Mouse (Mus musculus): ENCODE results near the gene Treml2. TPM values are rescaled to one million over a fixed set of nuclear protein-coding genes. Genes with fewer than 3 reads are reported as not detected.
"Not testable (repeated sequence)": the region's sequence is repeated elsewhere in the genome, so short reads cannot be mapped to it uniquely, and the experiment has no call there.

Treml2 gene
- polyA plus RNA-seq, 1 experiment from 2014 or later, result 0.79 TPM

GRCm38 (mm10) chr17:48300199-48300598 lies 901 bp downstream of the Treml2 start:
- H3K36me3 ChIP-seq (ENCODE audit: control insufficient read depth, insufficient read depth, low read length), result no peaks in the 10 kb centered on the region
- H3K4me1 ChIP-seq (ENCODE audit: control insufficient read depth, insufficient read depth, low read length), result no peaks in the 10 kb centered on the region
- H3K9ac ChIP-seq (ENCODE audit: low read depth, low read length), result no peak overlapping the region
- peak overlapping the region; percentile 70 for H3K27ac ChIP-seq (ENCODE audit: low read depth, low read length)
- H3K4me2 ChIP-seq, result peak overlapping the region; percentile 50
- no peaks in the 10 kb centered on the region for H3K9me3 ChIP-seq (replicated peaks; ENCODE audit: control insufficient read depth, low read length)
- WGBS (ENCODE audit: insufficient replicate concordance), result 62% methylated on average over 7 of the region's 7 CpGs
- H3K27me3 ChIP-seq (ENCODE audit: control insufficient read depth, insufficient read depth, low read length), result no peaks in the 10 kb centered on the region
- H3K4me3 ChIP-seq (ENCODE audit: low read depth, low read length), result peak overlapping the region; percentile 21
- no peak; the same call in 1 of the 2 replicates for ATAC-seq (replicated peaks; ENCODE audit: insufficient number of reproducible peaks, low FRiP score, low TSS enrichment)

- H3K27ac ChIP-seq (ENCODE audit: low read depth, low read length), result no peak overlapping the region
- H3K4me3 ChIP-seq (ENCODE audit: low read depth, low read length), result peak overlapping the region; percentile 21
- H3K9ac ChIP-seq (ENCODE audit: low read depth, low read length), result no peak overlapping the region
- peak overlapping the region; percentile 50 for H3K4me2 ChIP-seq
- H3K4me1 ChIP-seq (ENCODE audit: control insufficient read depth, insufficient read depth, low read length), result no peaks in the 10 kb centered on the region
- H3K27me3 ChIP-seq (ENCODE audit: control insufficient read depth, insufficient read depth, low read length), result no peaks in the 10 kb centered on the region
- ATAC-seq (replicated peaks; ENCODE audit: insufficient number of reproducible peaks, low FRiP score, low TSS enrichment), result no peak
- no peaks in the 10 kb centered on the region for H3K9me3 ChIP-seq (replicated peaks; ENCODE audit: control insufficient read depth, low read length)
- no peaks in the 10 kb centered on the region for H3K36me3 ChIP-seq (ENCODE audit: control insufficient read depth, insufficient read depth, low read length)
- 69% methylated on average over 9 of the region's 9 CpGs for WGBS (ENCODE audit: insufficient replicate concordance)
Observed at GRCm38 (mm10) chr17:48300861-48301260, 1.6 kb downstream of the Treml2 start.

DNA sequence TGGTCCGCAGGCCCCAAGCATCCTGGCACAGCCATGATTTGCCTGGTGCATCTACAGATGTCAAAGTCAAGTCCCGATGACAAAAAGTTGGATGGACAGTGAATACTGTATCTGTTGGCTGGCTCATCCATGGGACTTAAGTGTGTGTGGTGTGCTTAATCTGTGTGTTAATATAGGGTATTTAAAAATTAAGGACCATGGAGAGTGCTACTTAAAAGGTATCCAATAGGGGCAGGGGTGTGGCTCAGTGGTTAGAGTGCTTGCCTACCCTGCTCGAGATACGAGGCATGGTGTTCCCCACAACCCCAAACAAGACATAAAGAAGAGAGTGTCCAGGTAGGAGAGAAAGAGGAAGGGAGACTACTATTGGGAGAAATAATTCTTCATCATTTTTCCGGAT lies 2.5 kb downstream of the Treml2 start:
- H3K4me2 ChIP-seq, result peak overlapping the region; percentile 50

GRCm38 (mm10) chr17:48312124-48312523 lies 12.8 kb downstream of the Treml2 start:
- Histone ChIP-seq H3K27ac (ENCODE audit: low read depth, low read length) (no peak overlapping the region), H3K36me3 (ENCODE audit: control insufficient read depth, insufficient read depth, low read length) (no peaks in the 10 kb centered on the region), H3K4me1 (ENCODE audit: control insufficient read depth, insufficient read depth, low read length) (no peaks in the 10 kb centered on the region), H3K9me3 (replicated peaks; ENCODE audit: control insufficient read depth, low read length) (no peaks in the 10 kb centered on the region), H3K27me3 (ENCODE audit: control insufficient read depth, insufficient read depth, low read length) (no peaks in the 10 kb centered on the region), H3K9ac (ENCODE audit: low read depth, low read length) (no peak overlapping the region), H3K4me2 (no peak overlapping the region), H3K4me3 (ENCODE audit: low read depth, low read length) (no peak overlapping the region)
- WGBS (ENCODE audit: insufficient replicate concordance), result 76% methylated on average over 2 of the region's 2 CpGs
- no peak for ATAC-seq (replicated peaks; ENCODE audit: insufficient number of reproducible peaks, low FRiP score, low TSS enrichment)

More for the DNA sequence above, 2.5 kb downstream of the Treml2 start:
- Histone ChIP-seq H3K27me3 (ENCODE audit: control insufficient read depth, insufficient read depth, low read length) (no peaks in the 10 kb centered on the region), H3K36me3 (ENCODE audit: control insufficient read depth, insufficient read depth, low read length) (no peaks in the 10 kb centered on the region), H3K27ac (ENCODE audit: low read depth, low read length) (no peak overlapping the region), H3K9me3 (replicated peaks; ENCODE audit: control insufficient read depth, low read length) (no peaks in the 10 kb centered on the region), H3K9ac (ENCODE audit: low read depth, low read length) (no peak overlapping the region), H3K4me3 (ENCODE audit: low read depth, low read length) (peak overlapping the region; percentile 21; the same call in 1 of the 2 replicates), H3K4me1 (ENCODE audit: control insufficient read depth, insufficient read depth, low read length) (no peaks in the 10 kb centered on the region)
- ATAC-seq (replicated peaks; ENCODE audit: insufficient number of reproducible peaks, low FRiP score, low TSS enrichment), result no peak
- WGBS (ENCODE audit: insufficient replicate concordance), result 82% methylated on average over 5 of the region's 5 CpGs

DNA sequence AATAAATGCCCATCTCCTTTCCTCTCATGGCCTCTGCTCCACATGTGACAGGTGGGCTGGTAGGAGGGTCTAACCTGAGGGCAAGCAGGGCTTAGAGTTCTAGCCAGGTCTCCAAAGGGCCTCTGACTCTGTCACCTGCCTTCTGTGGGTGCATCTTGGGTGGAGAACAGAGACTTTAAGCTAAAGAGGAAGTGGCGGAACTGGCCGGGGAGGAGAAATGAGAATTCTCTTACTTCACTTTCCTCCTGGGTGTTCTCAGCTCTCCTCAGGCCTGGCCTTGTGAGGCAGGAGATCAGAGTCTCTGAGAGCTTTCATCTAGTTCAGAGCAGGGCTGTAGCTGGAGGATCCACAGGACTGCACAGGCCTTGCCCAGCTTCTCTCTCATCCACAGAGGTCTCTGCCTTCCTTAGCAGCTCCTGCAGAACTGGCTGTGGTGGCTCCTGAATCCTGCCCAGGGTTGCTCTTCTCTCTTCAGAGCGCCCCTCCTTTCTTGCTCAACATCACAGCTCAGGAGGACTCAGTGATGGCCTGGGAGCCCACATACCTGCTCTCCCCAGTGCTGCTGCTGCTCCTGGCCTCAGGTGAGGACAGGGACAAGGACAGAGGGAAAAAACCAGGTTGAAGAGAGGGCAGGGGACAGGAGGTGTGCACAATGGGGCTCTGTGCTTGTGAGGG lies 16.7 kb downstream of the Treml2 start, which contains the start of gene B430306N03Rik:
TSS of gene B430306N03Rik (plus strand) at position 237 of the 675 bp plus-strand sequence.
- H3K27me3 ChIP-seq (ENCODE audit: control insufficient read depth, insufficient read depth, low read length), result not testable (repeated sequence)
- 90% methylated on average over 3 of the region's 3 CpGs for WGBS (ENCODE audit: insufficient replicate concordance)

DNA sequence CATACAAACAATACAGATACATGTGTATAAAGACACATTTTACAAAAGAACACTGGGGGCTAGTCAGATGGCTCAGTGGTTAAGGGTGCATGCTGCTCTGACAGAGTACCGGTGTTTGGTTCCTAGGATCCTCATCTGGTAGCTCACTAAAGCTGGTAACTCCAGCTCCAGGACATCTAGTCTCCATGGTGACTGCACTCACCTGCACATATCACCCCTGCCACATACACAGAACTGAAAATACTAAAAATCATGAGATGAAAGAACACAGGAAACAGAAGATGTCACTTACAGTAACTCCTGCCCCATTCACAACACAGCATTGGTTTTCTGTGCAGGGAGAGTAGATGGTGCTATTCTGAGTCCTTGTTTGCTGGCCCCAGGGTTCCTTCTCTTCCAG lies 19.4 kb downstream of the Treml2 start:
- Histone ChIP-seq H3K9ac (ENCODE audit: low read depth, low read length) (no peak overlapping the region), H3K9me3 (replicated peaks; ENCODE audit: control insufficient read depth, low read length) (no peaks in the 10 kb centered on the region), H3K4me3 (ENCODE audit: low read depth, low read length) (no peak overlapping the region), H3K4me1 (ENCODE audit: control insufficient read depth, insufficient read depth, low read length) (no peaks in the 10 kb centered on the region), H3K4me2 (no peak overlapping the region), H3K27ac (ENCODE audit: low read depth, low read length) (no peak overlapping the region), H3K36me3 (ENCODE audit: control insufficient read depth, insufficient read depth, low read length) (no peaks in the 10 kb centered on the region), H3K27me3 (ENCODE audit: control insufficient read depth, insufficient read depth, low read length) (no peaks in the 10 kb centered on the region)
- no peak for ATAC-seq (replicated peaks; ENCODE audit: insufficient number of reproducible peaks, low FRiP score, low TSS enrichment)
- WGBS (ENCODE audit: insufficient replicate concordance), result 82% methylated on average over 1 of the region's 1 CpGs

More for the DNA sequence above, 16.7 kb downstream of the Treml2 start, which contains the start of gene B430306N03Rik:
- not testable (repeated sequence) for H3K9me3 ChIP-seq (replicated peaks; ENCODE audit: control insufficient read depth, low read length); H3K4me2 ChIP-seq; H3K9ac ChIP-seq (ENCODE audit: low read depth, low read length); H3K4me3 ChIP-seq (ENCODE audit: low read depth, low read length); H3K27ac ChIP-seq (ENCODE audit: low read depth, low read length); H3K36me3 ChIP-seq (ENCODE audit: control insufficient read depth, insufficient read depth, low read length); H3K4me1 ChIP-seq (ENCODE audit: control insufficient read depth, insufficient read depth, low read length); ATAC-seq (replicated peaks; ENCODE audit: insufficient number of reproducible peaks, low FRiP score, low TSS enrichment)

DNA sequence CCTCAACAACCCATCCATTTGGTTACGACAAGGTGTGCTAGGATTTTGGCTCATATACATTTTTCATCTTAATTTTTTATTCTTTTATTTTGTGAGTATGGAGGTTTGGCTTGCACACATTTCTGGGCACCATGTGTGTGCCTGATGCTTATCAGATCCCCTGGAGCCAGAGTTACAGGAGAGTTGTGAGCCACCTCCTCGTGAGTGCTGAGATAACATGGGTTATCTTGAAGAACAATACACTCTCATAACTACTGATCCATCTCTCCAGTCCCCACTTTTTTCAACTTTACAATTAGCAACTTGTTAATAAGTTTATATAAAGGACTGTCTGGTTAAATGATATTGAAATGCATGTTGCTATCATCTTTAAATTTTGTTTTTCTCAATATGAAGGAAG lies 22.0 kb downstream of the Treml2 start:
- H3K9me3 ChIP-seq (replicated peaks; ENCODE audit: control insufficient read depth, low read length), result no peaks in the 10 kb centered on the region
- no peaks in the 10 kb centered on the region for H3K4me1 ChIP-seq (ENCODE audit: control insufficient read depth, insufficient read depth, low read length)
- no peaks in the 10 kb centered on the region for H3K27me3 ChIP-seq (ENCODE audit: control insufficient read depth, insufficient read depth, low read length)
- no peaks in the 10 kb centered on the region for H3K36me3 ChIP-seq (ENCODE audit: control insufficient read depth, insufficient read depth, low read length)
- 63% methylated on average over 2 of the region's 2 CpGs for WGBS (ENCODE audit: insufficient replicate concordance)
- H3K27ac ChIP-seq (ENCODE audit: low read depth, low read length), result no peak overlapping the region
- no peak overlapping the region for H3K9ac ChIP-seq (ENCODE audit: low read depth, low read length)
- no peak for ATAC-seq (replicated peaks; ENCODE audit: insufficient number of reproducible peaks, low FRiP score, low TSS enrichment)
- no peak overlapping the region for H3K4me2 ChIP-seq
- H3K4me3 ChIP-seq (ENCODE audit: low read depth, low read length), result no peak overlapping the region

GRCm38 (mm10) chr17:48323236-48323635 lies 23.9 kb downstream of the Treml2 start:
- no peak overlapping the region for H3K27ac ChIP-seq (ENCODE audit: low read depth, low read length)
- ATAC-seq (replicated peaks; ENCODE audit: insufficient number of reproducible peaks, low FRiP score, low TSS enrichment), result no peak
- no peak overlapping the region for H3K4me2 ChIP-seq
- 70% methylated on average over 3 of the region's 3 CpGs for WGBS (ENCODE audit: insufficient replicate concordance)
- no peak overlapping the region for H3K4me3 ChIP-seq (ENCODE audit: low read depth, low read length)
- no peak overlapping the region for H3K9ac ChIP-seq (ENCODE audit: low read depth, low read length)
- no peaks in the 10 kb centered on the region for H3K27me3 ChIP-seq (ENCODE audit: control insufficient read depth, insufficient read depth, low read length)
- no peaks in the 10 kb centered on the region for H3K9me3 ChIP-seq (replicated peaks; ENCODE audit: control insufficient read depth, low read length)
- no peaks in the 10 kb centered on the region for H3K36me3 ChIP-seq (ENCODE audit: control insufficient read depth, insufficient read depth, low read length)
- H3K4me1 ChIP-seq (ENCODE audit: control insufficient read depth, insufficient read depth, low read length), result no peaks in the 10 kb centered on the region

DNA sequence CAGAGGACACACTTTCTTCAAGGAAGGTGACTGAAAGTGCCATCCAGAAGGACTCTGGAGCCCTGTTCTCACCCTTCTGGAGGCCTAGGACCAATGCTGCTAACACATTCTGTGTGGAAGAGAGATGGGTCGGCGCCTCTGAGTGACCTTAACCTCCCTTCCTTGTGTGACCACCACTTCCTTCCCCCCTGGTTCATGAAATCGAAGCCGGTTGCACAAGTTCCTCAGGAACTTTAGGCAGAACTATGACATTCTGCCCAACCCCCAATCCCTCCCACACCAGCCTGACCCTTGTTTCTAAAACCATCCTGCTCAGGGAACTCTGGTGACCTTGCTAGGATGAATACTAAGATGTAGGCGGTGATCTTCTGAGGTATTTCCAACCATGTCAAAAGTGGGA lies 25.0 kb downstream of the Treml2 start:
- no peaks in the 10 kb centered on the region for H3K36me3 ChIP-seq (ENCODE audit: control insufficient read depth, insufficient read depth, low read length)
- 76% methylated on average over 5 of the region's 5 CpGs for whole genome bisulfite sequencing (ENCODE audit: insufficient replicate concordance)
- H3K9ac ChIP-seq (ENCODE audit: low read depth, low read length), result no peak overlapping the region
- no peaks in the 10 kb centered on the region for H3K9me3 ChIP-seq (replicated peaks; ENCODE audit: control insufficient read depth, low read length)
- no peak overlapping the region for H3K4me3 ChIP-seq (ENCODE audit: low read depth, low read length)
- no peaks in the 10 kb centered on the region for H3K4me1 ChIP-seq (ENCODE audit: control insufficient read depth, insufficient read depth, low read length)
- H3K27me3 ChIP-seq (ENCODE audit: control insufficient read depth, insufficient read depth, low read length), result no peaks in the 10 kb centered on the region
- ATAC-seq (replicated peaks; ENCODE audit: insufficient number of reproducible peaks, low FRiP score, low TSS enrichment), result no peak
- H3K4me2 ChIP-seq, result no peak overlapping the region
- H3K27ac ChIP-seq (ENCODE audit: low read depth, low read length), result no peak overlapping the region
